Mouse (Mus musculus) limb, embryonic 12.5 days (tissue): ENCODE results near the gene Kif19a. TPM values are rescaled to one million over a fixed set of nuclear protein-coding genes. Genes with fewer than 3 reads are reported as not detected.

Experiments
- ATAC-seq: fragments of 200-750 bp; cut with Nextera tagmentation; 2 replicates; pipeline ENCODE4 v1.8.0; 2017; ENCODE audit warnings: low read depth, moderate TSS enrichment; ENCODE audit not compliant: insufficient number of reproducible peaks, insufficient read depth, low FRiP score, low TSS enrichment
- H3K27ac ChIP-seq: fragments of 300-500 bp; sonication (generic); 2 replicates; pipeline ENCODE4 v1.5.1; 2016; ENCODE audit warnings: mild to moderate bottlenecking, moderate library complexity
- H3K27me3 ChIP-seq: fragments of 300-500 bp; sonication (generic); 2 replicates; pipeline ENCODE4 v1.6.1; 2016; ENCODE audit warnings: mild to moderate bottlenecking, moderate library complexity
- H3K36me3 ChIP-seq: fragments of 300-500 bp; sonication (generic); 2 replicates; pipeline ENCODE4 v1.6.1; 2016; ENCODE audit warnings: mild to moderate bottlenecking, moderate library complexity
- H3K4me1 ChIP-seq: fragments of 300-500 bp; sonication (generic); replicated peaks from 2 replicates; pipeline ENCODE4 v1.6.1; 2016
- H3K4me2 ChIP-seq: fragments of 300-500 bp; sonication (generic); 2 replicates; pipeline ENCODE4 v1.6.1; 2016; ENCODE audit warnings: mild to moderate bottlenecking, moderate library complexity
- H3K4me3 ChIP-seq: fragments of 300-500 bp; sonication (generic); replicated peaks from 2 replicates; pipeline ENCODE4 v1.5.1; 2016; ENCODE audit warnings: mild to moderate bottlenecking
- H3K9ac ChIP-seq: fragments of 300-500 bp; sonication (generic); replicated peaks from 2 replicates; pipeline ENCODE4 v1.6.1; 2016; ENCODE audit warnings: mild to moderate bottlenecking, moderate library complexity
- H3K9me3 ChIP-seq: fragments of 300-500 bp; sonication (generic); 2 replicates; pipeline ENCODE4 v1.6.1; 2016; ENCODE audit warnings: mild to moderate bottlenecking, moderate library complexity
- WGBS: fragments of 180-500 bp; shearing (Covaris S2); methylation state at CpG from one replicate; pipeline ENCODE4 v1.1.7; 2016; 5-methylcytosine and 5-hydroxymethylcytosine counted together
- polyA plus RNA-seq: library from polyadenylated mRNA; unstranded; fragments of >200 nt; fragmentation: Nextera tagmentation; extraction: Ambion mirVana; gene quantifications from 2 replicates; pipeline ENCODE4 v1.2.1, GENCODE M21; 2016

Kif19a gene
- polyA plus RNA-seq, 1 experiment from 2014 or later: not detected

GRCm38 (mm10) chr11:114795231-114795746 lies 30.1 kb downstream of the Kif19a start:
- H3K9ac ChIP-seq: no peak overlapping the region

GRCm38 (mm10) chr11:114795848-114796322 lies 30.7 kb downstream of the Kif19a start, which contains the start of gene Btbd17:
Btbd17 (minus strand) TSS chr11:114795945.
- H3K27ac ChIP-seq: 0 out of 2 replicates have a peak within 1 kb of the TSS, but pooled peaks have one; percentile 20
- no peaks in the 10 kb centered on the region for H3K36me3 ChIP-seq
- H3K4me3 ChIP-seq: peak within 1 kb of the TSS; percentile 40
- H3K27me3 ChIP-seq: peaks cover 46% of the 10 kb centered on the region
- ATAC-seq: no peak
- no peaks in the 10 kb centered on the region for H3K9me3 ChIP-seq
- H3K4me1 ChIP-seq: peaks cover 27% of the 10 kb centered on the region
- WGBS: 9% methylated on average over 4 of the region's 4 CpGs
- peak within 1 kb of the TSS; percentile 69 for H3K4me2 ChIP-seq
- H3K9ac ChIP-seq: no peak within 1 kb of the TSS

More at GRCm38 (mm10) chr11:114795231-114795746, 30.1 kb downstream of the Kif19a start:
- WGBS: under 1% methylated on average over 7 of the region's 7 CpGs
- Histone ChIP-seq H3K4me2 (peak overlapping the region; percentile 69), H3K9me3 (no peaks in the 10 kb centered on the region), H3K4me1 (peaks cover 27% of the 10 kb centered on the region), H3K36me3 (no peaks in the 10 kb centered on the region), H3K4me3 (peak overlapping the region; percentile 40), H3K27ac (no peak overlapping the region), H3K27me3 (peaks cover 52% of the 10 kb centered on the region)
- ATAC-seq: peak; percentile 67; the same call in 1 of the 2 replicates

DNA sequence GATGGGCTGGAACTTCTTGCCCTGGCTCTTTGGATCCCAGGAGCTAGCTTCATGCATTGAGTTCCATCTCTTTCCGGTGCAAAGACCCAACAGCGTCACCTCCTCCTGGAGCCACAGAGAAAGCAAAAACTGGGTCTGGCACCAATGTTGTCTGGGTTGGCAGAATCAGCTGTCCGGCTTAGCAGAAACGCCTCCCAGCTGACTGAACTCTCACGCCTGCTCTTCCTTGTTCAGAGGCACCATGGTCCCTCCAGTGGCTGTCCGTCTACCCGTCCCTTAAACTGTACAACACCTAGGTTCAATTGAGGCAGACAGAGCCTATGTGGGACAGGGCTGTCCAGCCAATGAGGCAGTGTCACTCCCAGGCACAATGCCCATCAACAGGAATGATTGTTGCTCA lies 32.0 kb downstream of the Kif19a start:
- Histone ChIP-seq H3K4me3 (no peak overlapping the region), H3K9ac (no peak overlapping the region), H3K4me1 (peaks cover 18% of the 10 kb centered on the region), H3K27ac (no peak overlapping the region), H3K9me3 (no peaks in the 10 kb centered on the region), H3K4me2 (no peak overlapping the region), H3K36me3 (no peaks in the 10 kb centered on the region), H3K27me3 (peaks cover 33% of the 10 kb centered on the region)
- ATAC-seq: no peak
- 83% methylated on average over 7 of the region's 7 CpGs for WGBS

- Histone ChIP-seq H3K36me3 (no peaks in the 10 kb centered on the region), H3K4me2 (no peak overlapping the region), H3K27me3 (peaks cover 25% of the 10 kb centered on the region), H3K9ac (no peak overlapping the region), H3K27ac (no peak overlapping the region), H3K4me3 (no peak overlapping the region), H3K9me3 (no peaks in the 10 kb centered on the region), H3K4me1 (peaks cover 20% of the 10 kb centered on the region)
- WGBS: 83% methylated on average over 3 of the region's 3 CpGs
- ATAC-seq: no peak
These were observed 32.8 kb downstream of the Kif19a start for GRCm38 (mm10) chr11:114797981-114798380.

- Histone ChIP-seq H3K27ac (no peak within 1 kb of the TSS), H3K9me3 (no peaks in the 10 kb centered on the region), H3K4me2 (no peak within 1 kb of the TSS), H3K4me3 (no peak within 1 kb of the TSS), H3K36me3 (no peaks in the 10 kb centered on the region), H3K4me1 (peaks cover 24% of the 10 kb centered on the region), H3K27me3 (peaks cover 19% of the 10 kb centered on the region), H3K9ac (no peak within 1 kb of the TSS)
- 86% methylated on average over 3 of the region's 3 CpGs for WGBS
- ATAC-seq: no peak
These were observed 33.4 kb downstream of the Kif19a start, which contains the start of gene Gpr142 for GRCm38 (mm10) chr11:114798624-114799023. Gpr142 (plus strand) TSS chr11:114798924.

- H3K4me3 ChIP-seq: no peak overlapping the region
These were observed 36.7 kb downstream of the Kif19a start for GRCm38 (mm10) chr11:114801906-114802305.

DNA sequence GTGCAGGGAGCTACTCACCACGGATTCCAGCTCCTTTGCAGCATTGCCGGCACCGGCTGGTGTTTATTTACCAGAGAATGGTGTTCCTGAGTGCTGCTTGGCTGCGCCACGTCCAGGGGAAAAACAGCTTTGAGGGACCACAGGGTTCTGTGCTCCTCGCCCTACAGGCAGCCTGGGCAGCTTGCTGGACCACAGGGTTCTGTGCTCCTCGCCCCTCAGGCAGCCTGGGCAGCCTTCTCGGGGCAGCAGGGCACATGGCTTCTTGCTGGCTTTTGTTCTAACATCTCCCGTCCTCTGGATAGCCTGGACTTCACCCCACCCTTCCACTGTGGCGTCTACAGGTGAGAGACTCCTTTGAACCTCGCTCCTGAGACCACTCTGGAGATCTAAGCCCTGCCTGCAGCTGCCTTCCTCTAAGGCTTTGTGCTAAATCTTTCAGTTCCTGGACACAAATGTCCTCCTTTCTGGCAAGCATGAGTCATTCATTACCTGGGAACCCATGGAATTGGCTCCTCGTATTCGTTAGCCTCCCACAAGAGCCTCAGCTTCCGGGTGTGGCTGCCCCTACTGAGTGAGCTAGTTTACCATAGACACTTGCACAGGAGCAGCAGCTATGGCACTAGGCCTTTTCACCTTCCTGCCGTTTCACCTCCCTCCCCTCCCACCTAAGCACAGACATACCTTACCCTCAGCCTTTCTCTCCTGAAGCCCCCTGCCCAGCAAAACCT lies 37.5 kb downstream of the Kif19a start:
- no peak overlapping the region for H3K9ac ChIP-seq
- no peaks in the 10 kb centered on the region; the same call in 1 of the 2 replicates for H3K9me3 ChIP-seq
- no peak overlapping the region for H3K27ac ChIP-seq
- 60% methylated on average over 15 of the region's 15 CpGs for WGBS
- H3K4me3 ChIP-seq: no peak overlapping the region
- H3K4me2 ChIP-seq: no peak overlapping the region
- no peaks in the 10 kb centered on the region for H3K27me3 ChIP-seq
- peaks cover 15% of the 10 kb centered on the region for H3K4me1 ChIP-seq
- no peak for ATAC-seq
- H3K36me3 ChIP-seq: no peaks in the 10 kb centered on the region

More at GRCm38 (mm10) chr11:114801906-114802305, 36.7 kb downstream of the Kif19a start:
- H3K36me3 ChIP-seq: no peaks in the 10 kb centered on the region
- H3K9me3 ChIP-seq: no peaks in the 10 kb centered on the region; the same call in 1 of the 2 replicates
- no peak overlapping the region for H3K4me2 ChIP-seq
- ATAC-seq: no peak
- no peak overlapping the region for H3K27ac ChIP-seq
- H3K9ac ChIP-seq: no peak overlapping the region
- H3K4me1 ChIP-seq: peaks cover 10% of the 10 kb centered on the region
- no peaks in the 10 kb centered on the region for H3K27me3 ChIP-seq
- WGBS: 83% methylated on average over 1 of the region's 1 CpGs

GRCm38 (mm10) chr11:114803990-114804389 lies 38.8 kb downstream of the Kif19a start:
- Histone ChIP-seq H3K4me2 (no peak overlapping the region), H3K4me3 (no peak overlapping the region), H3K9ac (no peak overlapping the region), H3K9me3 (no peaks in the 10 kb centered on the region; the same call in 1 of the 2 replicates), H3K36me3 (no peaks in the 10 kb centered on the region), H3K4me1 (peaks cover 21% of the 10 kb centered on the region), H3K27ac (no peak overlapping the region), H3K27me3 (no peaks in the 10 kb centered on the region)
- ATAC-seq: no peak
- WGBS: 67% methylated on average over 8 of the region's 8 CpGs

DNA sequence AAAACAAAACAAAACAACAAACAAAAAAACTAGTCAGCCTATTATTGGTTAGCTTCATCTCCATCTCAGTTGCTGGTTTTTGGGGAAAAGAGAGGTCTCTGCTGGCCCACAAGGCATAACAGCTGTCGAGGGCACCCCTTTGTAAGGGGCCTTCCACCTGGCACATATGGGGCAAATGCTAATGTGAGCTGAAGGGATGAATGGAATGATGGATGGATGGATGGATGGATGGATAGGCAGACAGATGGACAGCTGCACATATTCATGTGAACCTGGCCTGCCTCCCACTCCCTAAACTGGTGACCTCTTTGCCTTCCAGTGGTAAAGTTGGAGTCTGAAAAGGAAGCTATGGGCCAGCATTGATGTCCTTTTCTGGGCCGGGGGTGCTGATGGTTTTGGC lies 41.8 kb downstream of the Kif19a start:
- H3K36me3 ChIP-seq: no peaks in the 10 kb centered on the region
- ATAC-seq: no peak
- 67% methylated on average over 2 of the region's 2 CpGs for WGBS
- no peaks in the 10 kb centered on the region; the same call in 1 of the 2 replicates for H3K9me3 ChIP-seq
- no peak overlapping the region for H3K4me3 ChIP-seq
- no peak overlapping the region for H3K27ac ChIP-seq
- H3K4me1 ChIP-seq: peaks cover 34% of the 10 kb centered on the region
- no peak overlapping the region for H3K9ac ChIP-seq
- H3K27me3 ChIP-seq: no peaks in the 10 kb centered on the region
- H3K4me2 ChIP-seq: no peak overlapping the region

DNA sequence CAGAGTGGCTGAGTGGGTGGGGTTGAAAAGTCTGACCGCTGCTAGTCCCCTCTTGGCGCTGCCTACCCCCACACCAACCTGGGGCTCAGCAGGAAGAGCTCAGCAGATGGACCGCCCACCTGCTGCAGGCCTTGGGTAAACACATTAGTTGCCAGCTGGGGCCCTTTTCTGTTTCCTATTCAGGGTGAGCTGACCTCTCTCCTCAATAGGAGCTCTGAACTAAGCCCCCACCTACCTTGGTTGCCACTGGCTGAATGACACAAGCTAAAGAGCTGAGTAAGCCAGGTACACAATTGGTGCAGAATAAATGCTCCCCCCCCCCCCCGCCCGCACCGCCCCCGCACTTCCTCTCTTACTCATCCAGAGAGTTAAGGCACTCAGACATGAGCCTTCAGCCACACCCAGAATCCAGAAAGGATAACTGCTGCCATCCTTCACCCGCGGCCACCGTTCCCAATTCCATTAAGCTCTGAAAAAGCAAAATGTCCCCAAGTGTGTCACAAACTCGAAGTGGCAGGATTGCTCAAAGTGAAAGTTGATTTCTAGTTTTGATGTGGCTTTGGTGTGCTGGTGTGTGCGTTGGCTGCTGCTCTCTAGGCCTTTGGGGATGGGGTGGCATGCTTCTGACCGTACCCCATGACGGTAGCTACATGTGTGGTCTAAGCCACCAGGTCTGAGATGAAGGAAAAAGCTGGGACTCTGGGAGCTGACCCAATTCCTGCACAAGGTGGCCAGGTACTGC lies 42.7 kb downstream of the Kif19a start:
- no peaks in the 10 kb centered on the region for H3K27me3 ChIP-seq
- H3K4me3 ChIP-seq: no peak overlapping the region
- 35% methylated on average over 13 of the region's 14 CpGs for WGBS
- 0 out of 2 replicates have a peak overlapping the region, but pooled peaks have one; percentile 12 for H3K27ac ChIP-seq
- no peak overlapping the region for H3K9ac ChIP-seq
- ATAC-seq: no peak
- no peaks in the 10 kb centered on the region; the same call in 1 of the 2 replicates for H3K9me3 ChIP-seq
- H3K36me3 ChIP-seq: no peaks in the 10 kb centered on the region
- no peak overlapping the region for H3K4me2 ChIP-seq
- peaks cover 31% of the 10 kb centered on the region for H3K4me1 ChIP-seq

DNA sequence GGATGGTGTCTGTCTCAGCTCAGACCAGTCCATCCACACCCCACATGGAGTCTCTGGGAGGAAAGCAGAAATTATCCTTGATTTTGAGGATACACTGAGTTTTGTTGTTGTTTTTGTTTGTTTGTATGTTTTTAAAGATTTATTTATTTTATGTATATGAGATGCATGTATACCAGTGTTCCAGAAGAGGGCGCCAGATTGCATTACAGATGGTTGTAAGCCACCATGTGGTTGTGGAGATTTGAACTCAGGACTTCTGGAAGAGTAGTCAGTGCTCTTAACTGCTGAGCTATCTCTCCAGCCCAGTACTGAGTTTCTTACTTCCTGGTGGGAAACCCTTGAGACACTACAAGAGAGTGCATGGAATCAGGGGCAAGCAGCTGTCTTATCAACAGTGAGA lies 44.2 kb downstream of the Kif19a start:
- no peak overlapping the region for H3K4me3 ChIP-seq
- H3K4me1 ChIP-seq: peaks cover 28% of the 10 kb centered on the region
- ATAC-seq: no peak

More for the DNA sequence above, 44.2 kb downstream of the Kif19a start:
- no peak overlapping the region for H3K27ac ChIP-seq
- no peak overlapping the region for H3K4me2 ChIP-seq
- no peaks in the 10 kb centered on the region for H3K27me3 ChIP-seq
- H3K36me3 ChIP-seq: no peaks in the 10 kb centered on the region
- WGBS: 79% methylated on average over 1 of the region's 1 CpGs
- no peak overlapping the region for H3K9ac ChIP-seq
- no peaks in the 10 kb centered on the region; the same call in 1 of the 2 replicates for H3K9me3 ChIP-seq
